ENCODE assay signal across 7 mouse cellular contexts in the genomic region with DNA sequence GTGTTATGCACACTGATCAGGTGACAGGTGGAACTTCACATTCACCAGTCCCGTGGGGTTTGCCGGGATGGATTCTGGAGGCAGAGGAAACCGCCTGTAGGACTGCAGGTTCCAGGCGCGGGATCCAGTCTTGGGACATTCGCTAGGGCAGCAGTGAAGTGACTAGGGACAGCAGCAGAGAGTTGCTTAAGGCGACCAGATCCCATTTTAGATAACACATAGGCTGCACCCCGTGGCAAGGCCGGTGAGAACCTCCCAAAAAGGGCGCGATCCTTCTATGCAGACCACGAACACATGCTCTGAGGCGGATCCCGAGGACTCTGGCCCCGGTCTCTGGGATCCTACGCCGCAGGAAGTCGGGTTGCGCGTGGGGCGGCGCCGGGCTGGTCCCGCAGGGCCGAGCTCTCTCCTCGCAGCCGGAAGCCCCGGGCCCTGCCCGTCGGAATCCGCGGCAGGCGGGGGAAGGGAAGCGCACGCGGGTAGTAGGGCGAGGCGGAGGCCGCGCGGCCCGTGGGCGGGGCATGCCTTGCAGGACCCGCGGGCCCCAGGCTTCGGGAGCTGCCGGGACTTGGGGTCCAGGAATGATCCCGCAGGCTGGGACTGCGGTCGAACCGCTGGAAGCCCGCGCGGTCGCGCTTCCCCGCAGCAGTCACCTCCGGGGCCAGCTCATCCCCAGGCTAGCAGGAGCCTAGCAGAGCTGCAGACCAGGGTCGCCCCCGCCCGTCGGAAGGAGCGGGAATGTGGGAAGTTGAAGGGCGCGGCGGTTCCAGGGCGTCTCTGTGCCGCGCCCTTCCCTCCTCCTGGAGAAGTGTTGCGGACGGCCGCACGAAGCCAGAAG.
DNase-seq lines count a peak whose midpoint lies in the region; ATAC-seq and TF ChIP-seq lines count a peak whose summit lies in the region.

No protein-coding gene starts in this region.

- ATAC-seq in midbrain, postnatal 0 days (ENCODE audit: low FRiP score): peak; percentile 64

- peak overlapping the region; percentile 62 for H3K4me3 ChIP-seq in liver, adult 2 months (ENCODE audit: insufficient read depth, low read depth, low read length)
- H3K4me3 ChIP-seq in midbrain, postnatal 0 days (ENCODE audit: low read depth, low read length): peak overlapping the region; percentile 39

- peak; percentile 84 to 86 for DNase-seq in adrenal gland, adult 18-20 months (ENCODE audit: low spot score in 2 of 2)
- DNase-seq in embryo, embryonic 10.5 days (ENCODE audit: low spot score): peak; percentile 79
- DNase-seq in heart, adult 18-20 months: peak; percentile 93 to 97
- DNase-seq in kidney, adult 11 months: peak; percentile 87
- DNase-seq in liver, adult 2 months (ENCODE audit: extremely low read depth, low read depth, low spot score): peak; percentile 40
- DNase-seq in midbrain, postnatal 0 days (ENCODE audit: low spot score): peak; percentile 49
- DNase-seq in spleen, postnatal 10 days (ENCODE audit: low spot score in 2 of 2): peak; percentile 59 to 77

- WGBS in liver, adult 2 months: 5% methylated on average over 70 of the region's 73 CpGs
- 7% methylated on average over 68 of the region's 73 CpGs for WGBS in midbrain, postnatal 0 days

- peaks cover 10% of the 10 kb centered on the region for H3K4me1 ChIP-seq in liver, adult 2 months (ENCODE audit: control insufficient read depth, insufficient read depth, low read length)
- H3K4me1 ChIP-seq in midbrain, postnatal 0 days (ENCODE audit: insufficient read depth, low read length): 0 out of 2 replicates have a peak, but pooled peaks cover 11% of the 10 kb centered on the region

- no peak for TF ChIP-seq POLR2A in liver, adult 2 months (IDR thresholded peaks at IDR 0.05; ENCODE audit: extremely low read depth, insufficient read depth, low read length)

- H3K9me3 ChIP-seq in midbrain, postnatal 0 days (ENCODE audit: low read length): no peaks in the 10 kb centered on the region

- TF ChIP-seq CTCF in liver, adult 2 months (IDR thresholded peaks at IDR 0.05; ENCODE audit: low read depth, low read length): no peak
- no peak for TF ChIP-seq CTCF in midbrain, postnatal 0 days (IDR thresholded peaks at IDR 0.05)

- no peaks in the 10 kb centered on the region for H3K79me2 ChIP-seq in liver, adult 2 months (ENCODE audit: control insufficient read depth, insufficient read depth, low read length)

- H3K9ac ChIP-seq in liver, adult 2 months (ENCODE audit: low read depth, low read length): peak overlapping the region; percentile 74
- H3K9ac ChIP-seq in midbrain, postnatal 0 days (replicated peaks; ENCODE audit: low read length, poor library complexity, severe bottlenecking): peak overlapping the region; percentile 67

- H3K36me3 ChIP-seq in liver, adult 2 months (ENCODE audit: control insufficient read depth, insufficient read depth, low read length): peaks cover 1% of the 10 kb centered on the region; the same call in 1 of the 2 replicates
- H3K36me3 ChIP-seq in midbrain, postnatal 0 days (ENCODE audit: insufficient read depth, low read length): peaks cover 8% of the 10 kb centered on the region

- H3K27ac ChIP-seq in liver, adult 2 months (replicated peaks; ENCODE audit: insufficient read depth, low read depth, low read length): peak overlapping the region; percentile 47; the same call in 1 of the 2 replicates
- H3K27ac ChIP-seq in midbrain, postnatal 0 days (ENCODE audit: low read depth, low read length): 0 out of 2 replicates have a peak overlapping the region, but pooled peaks have one; percentile 12

- H3K27me3 ChIP-seq in liver, adult 2 months (ENCODE audit: control insufficient read depth, insufficient read depth, low read length): no peaks in the 10 kb centered on the region
- H3K27me3 ChIP-seq in midbrain, postnatal 0 days (ENCODE audit: insufficient read depth, low read length): no peaks in the 10 kb centered on the region

- peak overlapping the region; percentile 80 for H3K4me2 ChIP-seq in midbrain, postnatal 0 days (ENCODE audit: low read depth, low read length, poor library complexity, severe bottlenecking)

Comparison
In these comparisons a context has a peak if more than half of its experiments do, and no peak if none do; other contexts are left out.
1. Peak in every context shown above with its lines: DNase-seq, ATAC-seq, H3K4me3 ChIP-seq and H3K27ac ChIP-seq.
2. DNase-seq: peak in every context shown above with its lines; median percentile 95 in heart, adult 18-20 months; 87 in kidney, adult 11 months; 85 in adrenal gland, adult 18-20 months; 79 in embryo, embryonic 10.5 days; 68 in spleen, postnatal 10 days; 49 in midbrain, postnatal 0 days; 40 in liver, adult 2 months.